In genomic region chr3:43246639-43247038, GRCm38 (mm10) we compare ENCODE assay signal across 19 mouse cellular contexts.
A peak's percentile ranks its signal among the peaks of the same experiment; 100 is the strongest.
DNase-seq lines count a peak whose midpoint lies in the region; ATAC-seq and TF ChIP-seq lines count a peak whose summit lies in the region.
"Had no signal": no experiment of that assay in that cellular context is flagged by ENCODE, and none has a peak within 500 bp of the region (broad histone marks: within the 10 kb centered on the region; RNA-seq: fewer than 3 reads in every experiment).

No protein-coding gene starts in this region.

- no peaks in the 10 kb centered on the region for H3K4me1 ChIP-seq in forebrain, postnatal 0 days (ENCODE audit: insufficient read depth)
- no peaks in the 10 kb centered on the region for H3K4me1 ChIP-seq in forebrain, embryonic 11.5 days (replicated peaks; ENCODE audit: control insufficient read depth, insufficient read depth, low read length)
- no peaks in the 10 kb centered on the region for H3K4me1 ChIP-seq in hindbrain, embryonic 16.5 days (ENCODE audit: control insufficient read depth, insufficient read depth, low read depth, low read length)
- H3K4me1 ChIP-seq in hindbrain, embryonic 13.5 days (replicated peaks): no peaks in the 10 kb centered on the region
- H3K4me1 ChIP-seq in midbrain, postnatal 0 days (ENCODE audit: insufficient read depth, low read length): no peaks in the 10 kb centered on the region
- no peaks in the 10 kb centered on the region for H3K4me1 ChIP-seq in midbrain, embryonic 15.5 days
- H3K4me1 ChIP-seq: forebrain, embryonic 12.5 days; heart, embryonic 10.5 days had no signal

- H3K4me2 ChIP-seq in forebrain, postnatal 0 days (ENCODE audit: low read depth): no peak overlapping the region
- H3K4me2 ChIP-seq in forebrain, embryonic 11.5 days (ENCODE audit: low read depth, low read length, severe bottlenecking): no peak overlapping the region
- H3K4me2 ChIP-seq in hindbrain, embryonic 16.5 days (ENCODE audit: low read length): no peak overlapping the region
- H3K4me2 ChIP-seq in hindbrain, embryonic 13.5 days: no peak overlapping the region
- H3K4me2 ChIP-seq in midbrain, postnatal 0 days (ENCODE audit: low read depth, low read length, poor library complexity, severe bottlenecking): no peak overlapping the region
- H3K4me2 ChIP-seq in midbrain, embryonic 15.5 days: no peak overlapping the region
- H3K4me2 ChIP-seq: forebrain, embryonic 12.5 days had no signal

- H3K4me3 ChIP-seq in forebrain, postnatal 0 days (ENCODE audit: low read depth, low read length): no peak overlapping the region
- no peak overlapping the region for H3K4me3 ChIP-seq in forebrain, embryonic 11.5 days (ENCODE audit: low read depth, low read length)
- H3K4me3 ChIP-seq in hindbrain, embryonic 16.5 days (ENCODE audit: low read length): no peak overlapping the region
- H3K4me3 ChIP-seq in hindbrain, embryonic 13.5 days: no peak overlapping the region
- H3K4me3 ChIP-seq in midbrain, postnatal 0 days (ENCODE audit: low read depth, low read length): no peak overlapping the region
- H3K4me3 ChIP-seq in midbrain, embryonic 15.5 days: no peak overlapping the region
- H3K4me3 ChIP-seq: forebrain, embryonic 12.5 days; heart, embryonic 10.5 days had no signal

- H3K27ac ChIP-seq in forebrain, postnatal 0 days (ENCODE audit: low read depth, low read length): no peak overlapping the region
- no peak overlapping the region for H3K27ac ChIP-seq in forebrain, embryonic 11.5 days (ENCODE audit: low read depth, low read length)
- H3K27ac ChIP-seq in hindbrain, embryonic 16.5 days (ENCODE audit: low read depth, low read length): no peak overlapping the region
- no peak overlapping the region for H3K27ac ChIP-seq in hindbrain, embryonic 13.5 days
- H3K27ac ChIP-seq in midbrain, postnatal 0 days (ENCODE audit: low read depth, low read length): no peak overlapping the region
- H3K27ac ChIP-seq in midbrain, embryonic 15.5 days: no peak overlapping the region
- H3K27ac ChIP-seq: forebrain, embryonic 12.5 days; heart, embryonic 10.5 days had no signal

- ATAC-seq in forebrain, postnatal 0 days: peak; percentile 72
- ATAC-seq in forebrain, embryonic 11.5 days (replicated peaks; ENCODE audit: low FRiP score): no peak
- ATAC-seq in hindbrain, embryonic 16.5 days: peak; percentile 45
- no peak for ATAC-seq in hindbrain, embryonic 13.5 days (ENCODE audit: low FRiP score)
- no peak for ATAC-seq in midbrain, postnatal 0 days (ENCODE audit: low FRiP score)
- no peak for ATAC-seq in midbrain, embryonic 15.5 days (replicated peaks)
- ATAC-seq: forebrain, embryonic 16.5 days; intestine, embryonic 16.5 days had no signal

- H3K36me3 ChIP-seq in forebrain, postnatal 0 days (ENCODE audit: insufficient read depth): no peaks in the 10 kb centered on the region
- no peaks in the 10 kb centered on the region for H3K36me3 ChIP-seq in forebrain, embryonic 11.5 days (ENCODE audit: control insufficient read depth, insufficient read depth, low read length)
- no peaks in the 10 kb centered on the region for H3K36me3 ChIP-seq in hindbrain, embryonic 16.5 days (ENCODE audit: control insufficient read depth, insufficient read depth, low read length)
- H3K36me3 ChIP-seq in hindbrain, embryonic 13.5 days: no peaks in the 10 kb centered on the region
- no peaks in the 10 kb centered on the region for H3K36me3 ChIP-seq in midbrain, postnatal 0 days (ENCODE audit: insufficient read depth, low read length)
- H3K36me3 ChIP-seq in midbrain, embryonic 15.5 days (replicated peaks): no peaks in the 10 kb centered on the region
- H3K36me3 ChIP-seq: forebrain, embryonic 12.5 days; heart, embryonic 10.5 days had no signal

- no peak for TF ChIP-seq CTCF in forebrain, postnatal 0 days (IDR thresholded peaks at IDR 0.05; ENCODE audit: low read depth)
- no peak for TF ChIP-seq CTCF in midbrain, postnatal 0 days (IDR thresholded peaks at IDR 0.05)

- no peaks in the 10 kb centered on the region for H3K9me3 ChIP-seq in forebrain, postnatal 0 days (ENCODE audit: low read length)
- H3K9me3 ChIP-seq in forebrain, embryonic 11.5 days (ENCODE audit: control insufficient read depth, low read length): no peaks in the 10 kb centered on the region
- H3K9me3 ChIP-seq in hindbrain, embryonic 16.5 days (ENCODE audit: control insufficient read depth, low read length): no peaks in the 10 kb centered on the region
- no peaks in the 10 kb centered on the region for H3K9me3 ChIP-seq in hindbrain, embryonic 13.5 days
- H3K9me3 ChIP-seq in midbrain, postnatal 0 days (ENCODE audit: low read length): no peaks in the 10 kb centered on the region
- no peaks in the 10 kb centered on the region for H3K9me3 ChIP-seq in midbrain, embryonic 15.5 days
- H3K9me3 ChIP-seq: forebrain, embryonic 12.5 days; heart, embryonic 10.5 days had no signal

- 6% methylated on average over 1 of the region's 1 CpGs for WGBS in forebrain, postnatal 0 days
- WGBS in forebrain, embryonic 11.5 days: 45% methylated on average over 1 of the region's 1 CpGs
- 10% methylated on average over 1 of the region's 1 CpGs for WGBS in hindbrain, embryonic 16.5 days
- 18% methylated on average over 1 of the region's 1 CpGs for WGBS in hindbrain, embryonic 13.5 days
- 2% methylated on average over 1 of the region's 1 CpGs for WGBS in midbrain, postnatal 0 days
- WGBS in midbrain, embryonic 15.5 days: 19% methylated on average over 1 of the region's 1 CpGs

- no peak overlapping the region for H3K9ac ChIP-seq in forebrain, postnatal 0 days
- no peak overlapping the region for H3K9ac ChIP-seq in forebrain, embryonic 11.5 days (ENCODE audit: low read length)
- H3K9ac ChIP-seq in hindbrain, embryonic 16.5 days (ENCODE audit: low read depth, low read length): no peak overlapping the region
- no peak overlapping the region for H3K9ac ChIP-seq in hindbrain, embryonic 13.5 days
- no peak overlapping the region for H3K9ac ChIP-seq in midbrain, postnatal 0 days (replicated peaks; ENCODE audit: low read length, poor library complexity, severe bottlenecking)
- no peak overlapping the region for H3K9ac ChIP-seq in midbrain, embryonic 15.5 days
- H3K9ac ChIP-seq: forebrain, embryonic 12.5 days had no signal

- no peaks in the 10 kb centered on the region for H3K27me3 ChIP-seq in forebrain, postnatal 0 days (ENCODE audit: insufficient read depth, low read length)
- no peaks in the 10 kb centered on the region for H3K27me3 ChIP-seq in forebrain, embryonic 11.5 days (ENCODE audit: control insufficient read depth, insufficient read depth, low read length)
- H3K27me3 ChIP-seq in hindbrain, embryonic 16.5 days (replicated peaks; ENCODE audit: control insufficient read depth, insufficient read depth, low read length): no peaks in the 10 kb centered on the region
- no peaks in the 10 kb centered on the region for H3K27me3 ChIP-seq in hindbrain, embryonic 13.5 days
- no peaks in the 10 kb centered on the region for H3K27me3 ChIP-seq in midbrain, postnatal 0 days (ENCODE audit: insufficient read depth, low read length)
- H3K27me3 ChIP-seq in midbrain, embryonic 15.5 days (replicated peaks): no peaks in the 10 kb centered on the region
- H3K27me3 ChIP-seq: forebrain, embryonic 12.5 days had no signal

- DNase-seq in forebrain, postnatal 0 days: peak; percentile 11
- no peak for DNase-seq in forebrain, embryonic 11.5 days (ENCODE audit: low spot score)
- DNase-seq in midbrain, postnatal 0 days (ENCODE audit: low spot score): peak; percentile 40
- peak; percentile 3 for DNase-seq in mesoderm, embryonic 11.5 days (ENCODE audit: low read depth, low spot score)
- no peak for DNase-seq in spleen, adult 18-20 months
- DNase-seq: adrenal gland, adult 2 months; adrenal gland, postnatal 25 days; cerebellum, adult 2 months; cerebellum, postnatal 10 days; heart, adult 18-20 months; heart, postnatal 10 days; heart, postnatal 4 days had no signal

Comparison
In these comparisons a context has a peak if more than half of its experiments do, and no peak if none do; other contexts are left out.
1. ATAC-seq: peak in forebrain, postnatal 0 days (single experiment) and hindbrain, embryonic 16.5 days (single experiment); none in forebrain, embryonic 11.5 days (single experiment), hindbrain, embryonic 13.5 days (single experiment), midbrain, postnatal 0 days (single experiment) and midbrain, embryonic 15.5 days (single experiment).
2. DNase-seq: peak in forebrain, postnatal 0 days (single experiment), midbrain, postnatal 0 days (single experiment) and mesoderm, embryonic 11.5 days (single experiment); none in forebrain, embryonic 11.5 days (single experiment) and spleen, adult 18-20 months (0 of 2).